Mouse (Mus musculus) G1E (cell line): ENCODE measurements around the gene Enpep. TPM values are rescaled to one million over a fixed set of nuclear protein-coding genes. Genes with fewer than 3 reads are reported as not detected.

ENCODE experiments used
- ATAC-seq: 2 replicates; pipeline ENCODE4 v1.8.0; 2016; ENCODE audit warnings: mild to moderate bottlenecking; ENCODE audit not compliant: insufficient number of reproducible peaks, poor library complexity, low FRiP score, severe bottlenecking; ENCODE audit errors: extremely low read depth
- DNase-seq: peaks from one replicate; pipeline ENCODE4 v3.0.0; 2012; ENCODE audit warnings: low spot score
- H3K27me3 ChIP-seq: 2 replicates; pipeline ENCODE4 v1.6.1; 2012; ENCODE audit warnings: mild to moderate bottlenecking, low read length, inconsistent platforms; ENCODE audit not compliant: insufficient read depth
- H3K36me3 ChIP-seq: replicated peaks from 2 replicates; pipeline ENCODE3; 2012; ENCODE audit warnings: mild to moderate bottlenecking, inconsistent platforms
- H3K4me1 ChIP-seq: 2 replicates; pipeline ENCODE4 v1.6.1; 2012; ENCODE audit warnings: low read depth, low read length, inconsistent platforms, mixed read lengths; ENCODE audit not compliant: insufficient read depth
- H3K4me3 ChIP-seq: 2 replicates; pipeline ENCODE4 v1.5.1; 2012; ENCODE audit warnings: low read depth, mild to moderate bottlenecking, inconsistent platforms, low read length, moderate library complexity, mixed read lengths
- H3K9me3 ChIP-seq: replicated peaks from 2 replicates; pipeline ENCODE4 v1.6.1; 2012; ENCODE audit warnings: inconsistent platforms
- CTCF ChIP-seq: IDR thresholded peaks from 2 replicates; pipeline ENCODE4 v1.5.1; 2012; ENCODE audit warnings: low read depth, low read length, inconsistent platforms, mixed read lengths
- GATA1 ChIP-seq: IDR thresholded peaks from 2 replicates; pipeline ENCODE4 v1.6.1; 2012; ENCODE audit warnings: borderline replicate concordance, low read length, inconsistent platforms, mixed read lengths
- GATA2 ChIP-seq: IDR thresholded peaks from 2 replicates; pipeline ENCODE4 v1.6.1; 2012; ENCODE audit warnings: low read depth, low read length, inconsistent platforms, borderline replicate concordance
- POLR2AphosphoS5 ChIP-seq: IDR thresholded peaks from 2 replicates; pipeline ENCODE4 v1.6.1; 2012; ENCODE audit warnings: low read depth, low read length, inconsistent platforms; ENCODE audit not compliant: insufficient replicate concordance
- TAL1 ChIP-seq: conservative IDR thresholded peaks from 2 replicates; pipeline ENCODE4 v1.6.1; 2012; ENCODE audit warnings: low read depth, low read length, inconsistent platforms, mixed read lengths
- polyA plus RNA-seq: library from polyadenylated mRNA; stranded (reverse); fragments of >175 nt; gene quantifications from 2 replicates; pipeline ENCODE4 v1.2.3, GENCODE M21; 2012
- total RNA-seq, 2 experiments: library from RNA; stranded (forward) in 1 of 2; stranded (reverse) in 1 of 2; fragments of 200-1000 nt in 1 of 2; fragments of >200 nt in 1 of 2; fragmentation: Nextera tagmentation in 1 of 2; gene quantifications; 2 replicates each; pipeline ENCODE4 v1.2.3; 2014 to 2017

The Enpep gene
- total and polyA plus RNA-seq, 3 experiments: 0.16 TPM; not detected in 2

DNA sequence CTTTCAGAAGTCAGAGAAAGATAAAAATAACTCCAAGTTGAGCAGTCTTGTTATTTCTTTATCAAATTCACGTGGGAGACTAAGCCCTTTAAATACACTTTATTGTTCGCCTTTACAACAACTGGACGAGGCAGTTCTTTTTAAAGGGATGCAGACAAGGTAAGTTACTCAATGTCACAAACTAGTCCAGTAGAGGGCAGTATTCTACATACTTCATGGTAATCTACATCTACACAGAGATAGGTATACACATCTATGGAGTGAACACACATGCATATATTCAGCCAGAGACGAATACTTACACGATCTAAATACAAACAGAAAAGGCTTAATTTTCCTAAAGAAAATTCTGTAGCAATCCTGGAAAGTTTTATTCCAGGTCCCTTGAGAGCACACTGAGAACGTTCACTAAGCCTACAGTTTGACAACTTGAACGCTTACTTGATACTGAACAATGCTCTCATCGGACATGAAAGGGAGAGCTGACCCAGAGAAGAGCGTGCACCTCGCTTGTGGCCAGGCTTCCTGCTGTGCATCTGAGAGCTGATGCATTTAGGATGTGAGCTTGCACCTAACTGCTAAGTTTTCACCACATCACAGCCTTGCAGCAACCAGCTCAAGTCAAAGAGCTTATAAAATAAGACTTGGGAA lies 24.3 kb downstream of the Enpep start:
- H3K9me3 ChIP-seq: no peaks in the 10 kb centered on the region
- no peak for DNase-seq
- TF ChIP-seq TAL1 (no peak), GATA1 (no peak), CTCF (no peak), GATA2 (no peak), POLR2AphosphoS5 (no peak)
- no peaks in the 10 kb centered on the region for H3K4me1 ChIP-seq
- no peaks in the 10 kb centered on the region for H3K36me3 ChIP-seq
- no peak overlapping the region for H3K4me3 ChIP-seq
- ATAC-seq: peak; percentile 34; the same call in 1 of the 2 replicates
- H3K27me3 ChIP-seq: no peaks in the 10 kb centered on the region

DNA sequence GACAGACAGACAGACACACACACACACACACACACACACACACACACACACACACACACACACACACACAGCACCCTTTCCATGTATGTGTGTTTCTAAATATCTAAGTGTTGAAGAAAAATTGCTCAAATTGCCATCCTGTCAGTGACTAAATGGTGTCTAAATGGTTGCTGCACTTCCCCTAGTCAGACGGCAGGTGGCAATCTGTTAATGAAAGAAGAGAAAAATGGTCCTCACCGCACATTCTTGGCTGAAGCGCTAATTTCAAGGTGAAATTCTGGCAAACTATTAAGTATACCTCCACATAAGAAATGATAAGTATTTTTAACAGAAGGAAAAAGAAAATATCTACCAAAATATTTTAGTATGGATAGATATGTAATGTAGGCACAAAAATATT lies 28.6 kb downstream of the Enpep start:
- Histone ChIP-seq H3K4me3 (no peak overlapping the region), H3K27me3 (no peaks in the 10 kb centered on the region), H3K36me3 (no peaks in the 10 kb centered on the region), H3K9me3 (no peaks in the 10 kb centered on the region), H3K4me1 (no peaks in the 10 kb centered on the region)
- DNase-seq: no peak
- no peak for ATAC-seq
- peak; percentile 29; the same call in 1 of the 2 replicates for TF ChIP-seq CTCF
- no peak for TF ChIP-seq POLR2AphosphoS5
- TF ChIP-seq TAL1: no peak
- no peak for TF ChIP-seq GATA2

DNA sequence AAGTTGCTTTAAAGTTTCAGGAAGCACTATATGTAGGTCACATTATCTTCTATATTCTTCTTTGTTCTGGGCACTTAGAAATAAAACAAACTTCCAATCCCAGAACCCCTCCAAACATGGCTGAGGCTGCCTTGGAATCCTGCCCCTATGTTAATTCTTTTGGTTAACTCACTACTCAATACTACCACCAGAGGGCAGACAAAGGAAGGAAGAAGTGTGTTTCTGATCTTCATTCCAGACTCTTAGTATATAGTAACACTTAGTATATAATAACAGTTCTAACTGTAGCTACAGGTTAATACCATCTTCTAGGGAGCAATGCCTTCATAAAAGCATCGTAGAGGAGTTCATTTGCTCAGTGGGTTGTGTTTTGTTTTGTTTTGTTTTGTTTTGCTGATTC lies 32.6 kb downstream of the Enpep start:
- H3K4me1 ChIP-seq: no peaks in the 10 kb centered on the region
- H3K9me3 ChIP-seq: no peaks in the 10 kb centered on the region
- DNase-seq: peak; percentile 4
- no peaks in the 10 kb centered on the region for H3K27me3 ChIP-seq
- H3K4me3 ChIP-seq: no peak overlapping the region
- H3K36me3 ChIP-seq: no peaks in the 10 kb centered on the region
- ATAC-seq: peak; percentile 49; the same call in 1 of the 2 replicates
- TF ChIP-seq POLR2AphosphoS5 (no peak), GATA2 (no peak), CTCF (no peak), GATA1 (no peak), TAL1 (no peak)

DNA sequence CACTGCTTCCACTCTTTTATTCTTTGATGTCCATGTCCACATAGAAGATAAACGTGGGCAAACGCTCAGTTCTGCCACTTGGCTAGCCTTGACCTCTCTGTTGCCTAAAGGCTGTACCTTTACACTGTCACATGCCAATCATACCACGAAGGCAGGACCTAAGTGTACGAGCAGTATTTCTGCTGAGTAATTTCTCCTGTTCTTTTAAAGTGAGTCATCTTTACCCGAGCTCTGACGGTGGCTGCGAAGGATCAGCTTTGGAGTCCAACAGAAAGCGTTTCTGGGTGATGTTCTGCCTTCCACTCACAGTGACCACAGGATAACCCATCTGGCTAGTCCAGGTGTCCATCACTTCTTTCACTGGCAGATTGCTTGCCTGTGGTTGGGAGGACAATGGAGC lies 33.9 kb downstream of the Enpep start:
- H3K4me1 ChIP-seq: no peaks in the 10 kb centered on the region

DNA sequence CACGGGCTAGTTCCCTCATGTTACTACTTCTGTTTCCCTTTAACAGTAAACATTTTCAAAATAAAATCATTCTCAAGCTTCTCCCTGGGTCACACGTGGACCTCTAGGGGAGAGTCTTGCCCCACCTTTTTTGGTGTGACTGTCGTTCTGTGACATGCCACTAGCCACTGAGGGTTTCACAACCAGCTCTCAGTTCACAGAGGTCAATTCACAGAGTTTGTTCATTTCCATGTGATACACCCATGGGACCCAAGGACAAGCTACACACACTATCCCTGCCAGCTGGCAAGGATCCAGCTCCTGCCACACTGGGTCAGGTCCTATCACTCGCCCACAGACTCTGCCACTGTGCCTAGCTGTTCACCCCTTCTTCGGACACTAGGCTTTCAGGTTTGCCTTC lies 35.5 kb downstream of the Enpep start:
- DNase-seq (no peak), ATAC-seq (no peak)
- Histone ChIP-seq H3K9me3 (0 out of 2 replicates have a peak, but pooled peaks cover 3% of the 10 kb centered on the region), H3K4me3 (no peak overlapping the region), H3K27me3 (no peaks in the 10 kb centered on the region), H3K36me3 (no peaks in the 10 kb centered on the region), H3K4me1 (no peaks in the 10 kb centered on the region)
- TF ChIP-seq POLR2AphosphoS5 (no peak), GATA1 (no peak), CTCF (no peak)

More for the DNA sequence above, 33.9 kb downstream of the Enpep start:
- ATAC-seq: no peak
- Histone ChIP-seq H3K4me3 (no peak overlapping the region), H3K36me3 (no peaks in the 10 kb centered on the region), H3K9me3 (0 out of 2 replicates have a peak, but pooled peaks cover 3% of the 10 kb centered on the region), H3K27me3 (no peaks in the 10 kb centered on the region)
- no peak for DNase-seq
- no peak for TF ChIP-seq GATA2
- no peak for TF ChIP-seq TAL1
- no peak for TF ChIP-seq GATA1
- TF ChIP-seq CTCF: no peak
- TF ChIP-seq POLR2AphosphoS5: no peak

DNA sequence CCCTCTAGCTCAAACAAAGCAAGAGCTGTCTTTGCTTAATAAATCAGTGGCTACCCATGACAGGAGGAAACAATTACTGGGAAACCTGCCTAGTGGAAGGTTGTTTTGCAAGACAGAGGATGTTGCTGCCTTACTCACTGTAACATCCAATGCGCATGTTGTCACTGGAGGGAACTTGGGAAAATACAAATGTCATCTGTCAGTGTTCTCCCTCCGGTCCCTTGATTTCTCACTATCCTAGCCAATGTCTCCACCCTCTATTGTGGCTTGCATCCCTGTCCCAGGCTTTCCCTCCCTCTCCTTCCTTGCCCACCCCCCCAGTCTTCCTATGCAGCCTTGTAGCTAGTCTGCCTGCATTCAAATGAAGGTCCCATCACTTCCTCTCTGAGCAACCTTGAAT lies 36.6 kb downstream of the Enpep start:
- TF ChIP-seq GATA2 (no peak), TAL1 (no peak)
- ATAC-seq: no peak
- no peak for DNase-seq
- no peaks in the 10 kb centered on the region for H3K27me3 ChIP-seq
- peaks cover 3% of the 10 kb centered on the region; the same call in 1 of the 2 replicates for H3K9me3 ChIP-seq
- no peaks in the 10 kb centered on the region for H3K4me1 ChIP-seq
- H3K4me3 ChIP-seq: no peak overlapping the region
- no peaks in the 10 kb centered on the region for H3K36me3 ChIP-seq

GRCm38 (mm10) chr3:129289536-129289935 lies 43.0 kb downstream of the Enpep start:
- no peak for DNase-seq
- no peaks in the 10 kb centered on the region for H3K4me1 ChIP-seq
- ATAC-seq: no peak
- H3K9me3 ChIP-seq: peaks cover 15% of the 10 kb centered on the region
- H3K36me3 ChIP-seq: no peaks in the 10 kb centered on the region
- no peak overlapping the region for H3K4me3 ChIP-seq
- no peak for TF ChIP-seq GATA1
- no peak for TF ChIP-seq TAL1
- no peak for TF ChIP-seq GATA2
- TF ChIP-seq CTCF: no peak
- TF ChIP-seq POLR2AphosphoS5: no peak
- no peaks in the 10 kb centered on the region for H3K27me3 ChIP-seq
